Mouse (Mus musculus) lung, embryonic 16.5 days (tissue): Measurements from ENCODE around the gene Acaca. TPM values are rescaled to one million over a fixed set of nuclear protein-coding genes. Genes with fewer than 3 reads are reported as not detected.

Source experiments
- ATAC-seq: fragments of 200-750 bp; cut with Nextera tagmentation; 2 replicates; pipeline ENCODE4 v1.8.0; 2017; ENCODE audit warnings: low read depth, mild to moderate bottlenecking, moderate library complexity
- H3K27ac ChIP-seq: fragments of 300-500 bp; sonication (generic); 2 replicates; pipeline ENCODE4 v1.5.1; 2014; ENCODE audit warnings: mild to moderate bottlenecking, control low read depth, low read length
- H3K27me3 ChIP-seq: fragments of 300-500 bp; sonication (generic); 2 replicates; pipeline ENCODE4 v1.6.1; 2014; ENCODE audit warnings: low read depth, low read length, mixed read lengths; ENCODE audit not compliant: control insufficient read depth, insufficient read depth
- H3K36me3 ChIP-seq: fragments of 300-500 bp; sonication (generic); 2 replicates; pipeline ENCODE4 v1.6.1; 2014; ENCODE audit warnings: low read length; ENCODE audit not compliant: control insufficient read depth, insufficient read depth
- H3K4me1 ChIP-seq: fragments of 300-500 bp; sonication (generic); replicated peaks from 2 replicates; pipeline ENCODE4 v1.6.1; 2014; ENCODE audit warnings: low read length, mixed read lengths; ENCODE audit not compliant: control insufficient read depth, insufficient read depth
- H3K4me2 ChIP-seq: fragments of 300-500 bp; sonication (generic); 2 replicates; pipeline ENCODE4 v1.6.1; 2014; ENCODE audit warnings: low read depth, low read length, control low read depth
- H3K4me3 ChIP-seq: fragments of 300-500 bp; sonication (generic); 2 replicates; pipeline ENCODE4 v1.5.1; 2014; ENCODE audit warnings: mild to moderate bottlenecking, low read length, control low read depth
- H3K9ac ChIP-seq: fragments of 300-500 bp; sonication (generic); 2 replicates; pipeline ENCODE4 v1.6.1; 2014; ENCODE audit warnings: low read length, control low read depth
- H3K9me3 ChIP-seq: fragments of 300-500 bp; sonication (generic); 2 replicates; pipeline ENCODE4 v1.6.1; 2016; ENCODE audit warnings: low read length; ENCODE audit not compliant: control insufficient read depth
- WGBS: fragments of 180-500 bp; shearing (Covaris S2); extraction: QIAGEN DNeasy Blood & Tissue Kit; methylation state at CpG from one replicate; pipeline ENCODE4 v1.1.7; 2014; 5-methylcytosine and 5-hydroxymethylcytosine counted together
- polyA plus RNA-seq: library from polyadenylated mRNA; unstranded; fragments of >200 nt; fragmentation: Nextera tagmentation; extraction: Ambion mirVana; gene quantifications from 2 replicates; pipeline ENCODE4 v1.2.1, GENCODE M21; 2015

Gene Acaca
- polyA plus RNA-seq, 1 experiment from 2014 or later = 11.2 TPM

- no peaks in the 10 kb centered on the region for H3K36me3 ChIP-seq
- H3K4me1 ChIP-seq = no peaks in the 10 kb centered on the region
- H3K27me3 ChIP-seq = no peaks in the 10 kb centered on the region
- no peak overlapping the region for H3K4me3 ChIP-seq
- peaks cover 4% of the 10 kb centered on the region; the same call in 1 of the 2 replicates for H3K9me3 ChIP-seq
- 53% methylated on average over 4 of the region's 4 CpGs for WGBS
- no peak for ATAC-seq
- H3K27ac ChIP-seq = no peak overlapping the region
- H3K4me2 ChIP-seq = no peak overlapping the region
- no peak overlapping the region for H3K9ac ChIP-seq
These were observed 280.9 kb downstream of the Acaca start for GRCm38 (mm10) chr11:84410383-84410782.

- H3K9me3 ChIP-seq = peaks cover 4% of the 10 kb centered on the region; the same call in 1 of the 2 replicates
- no peak for ATAC-seq
- no peaks in the 10 kb centered on the region for H3K27me3 ChIP-seq
- H3K9ac ChIP-seq = no peak overlapping the region
- 51% methylated on average over 7 of the region's 7 CpGs for WGBS
- no peaks in the 10 kb centered on the region for H3K36me3 ChIP-seq
- H3K27ac ChIP-seq = no peak overlapping the region
- H3K4me3 ChIP-seq = no peak overlapping the region
- H3K4me1 ChIP-seq = no peaks in the 10 kb centered on the region
- no peak overlapping the region for H3K4me2 ChIP-seq
These were observed 281.6 kb downstream of the Acaca start for GRCm38 (mm10) chr11:84410879-84411641.

- H3K4me2 ChIP-seq = no peak overlapping the region
- ATAC-seq = no peak
- no peak overlapping the region for H3K9ac ChIP-seq
- H3K27me3 ChIP-seq = no peaks in the 10 kb centered on the region
- no peak overlapping the region for H3K4me3 ChIP-seq
- no peak overlapping the region for H3K27ac ChIP-seq
- H3K9me3 ChIP-seq = peaks cover 2% of the 10 kb centered on the region; the same call in 1 of the 2 replicates
- WGBS = 55% methylated on average over 7 of the region's 7 CpGs
- no peaks in the 10 kb centered on the region for H3K36me3 ChIP-seq
- H3K4me1 ChIP-seq = no peaks in the 10 kb centered on the region
These were observed 282.2 kb downstream of the Acaca start for GRCm38 (mm10) chr11:84411642-84412018.

GRCm38 (mm10) chr11:84412201-84412934 lies 282.9 kb downstream of the Acaca start:
- Histone ChIP-seq H3K4me1 (no peaks in the 10 kb centered on the region), H3K27ac (no peak overlapping the region), H3K9ac (no peak overlapping the region), H3K36me3 (no peaks in the 10 kb centered on the region), H3K27me3 (no peaks in the 10 kb centered on the region), H3K9me3 (no peaks in the 10 kb centered on the region), H3K4me3 (no peak overlapping the region), H3K4me2 (no peak overlapping the region)
- no peak for ATAC-seq
- WGBS = 55% methylated on average over 12 of the region's 12 CpGs

- H3K4me2 ChIP-seq = no peak overlapping the region
- no peaks in the 10 kb centered on the region for H3K4me1 ChIP-seq
- no peaks in the 10 kb centered on the region for H3K9me3 ChIP-seq
- H3K27ac ChIP-seq = no peak overlapping the region
- no peak overlapping the region for H3K9ac ChIP-seq
- 45% methylated on average over 6 of the region's 6 CpGs for WGBS
- ATAC-seq = no peak
- H3K27me3 ChIP-seq = no peaks in the 10 kb centered on the region
- H3K36me3 ChIP-seq = no peaks in the 10 kb centered on the region
- H3K4me3 ChIP-seq = no peak overlapping the region
These were observed 283.6 kb downstream of the Acaca start for GRCm38 (mm10) chr11:84413111-84413510.

GRCm38 (mm10) chr11:84420779-84421178 lies 291.3 kb downstream of the Acaca start:
- Histone ChIP-seq H3K9me3 (no peaks in the 10 kb centered on the region), H3K4me1 (no peaks in the 10 kb centered on the region), H3K4me3 (no peak overlapping the region), H3K4me2 (no peak overlapping the region), H3K9ac (no peak overlapping the region), H3K36me3 (no peaks in the 10 kb centered on the region), H3K27ac (no peak overlapping the region), H3K27me3 (no peaks in the 10 kb centered on the region)
- WGBS = 92% methylated on average over 6 of the region's 6 CpGs
- ATAC-seq = no peak

GRCm38 (mm10) chr11:84425736-84426632 lies 296.5 kb downstream of the Acaca start:
- H3K4me1 ChIP-seq = no peaks in the 10 kb centered on the region
- no peak overlapping the region for H3K9ac ChIP-seq
- H3K4me2 ChIP-seq = no peak overlapping the region
- H3K27me3 ChIP-seq = no peaks in the 10 kb centered on the region
- no peak overlapping the region for H3K27ac ChIP-seq
- no peaks in the 10 kb centered on the region for H3K9me3 ChIP-seq
- no peak overlapping the region for H3K4me3 ChIP-seq
- no peak for ATAC-seq
- 59% methylated on average over 13 of the region's 13 CpGs for WGBS
- H3K36me3 ChIP-seq = no peaks in the 10 kb centered on the region

GRCm38 (mm10) chr11:84426633-84426998 lies 297.1 kb downstream of the Acaca start:
- no peak for ATAC-seq
- Histone ChIP-seq H3K27me3 (no peaks in the 10 kb centered on the region), H3K4me3 (no peak overlapping the region), H3K36me3 (no peaks in the 10 kb centered on the region), H3K27ac (no peak overlapping the region), H3K4me1 (no peaks in the 10 kb centered on the region), H3K4me2 (no peak overlapping the region), H3K9ac (no peak overlapping the region), H3K9me3 (no peaks in the 10 kb centered on the region)
- WGBS = 89% methylated on average over 5 of the region's 5 CpGs

- Histone ChIP-seq H3K36me3 (no peaks in the 10 kb centered on the region), H3K9ac (no peak overlapping the region), H3K4me1 (0 out of 2 replicates have a peak, but pooled peaks cover 3% of the 10 kb centered on the region), H3K27me3 (no peaks in the 10 kb centered on the region), H3K27ac (no peak overlapping the region), H3K4me3 (no peak overlapping the region), H3K9me3 (no peaks in the 10 kb centered on the region), H3K4me2 (no peak overlapping the region)
- 51% methylated on average over 1 of the region's 1 CpGs for WGBS
- ATAC-seq = no peak
These were observed 300.1 kb downstream of the Acaca start for GRCm38 (mm10) chr11:84429581-84429980.
